Mouse (Mus musculus): Measurements from ENCODE around the gene Pakap.

Pakap gene

DNA sequence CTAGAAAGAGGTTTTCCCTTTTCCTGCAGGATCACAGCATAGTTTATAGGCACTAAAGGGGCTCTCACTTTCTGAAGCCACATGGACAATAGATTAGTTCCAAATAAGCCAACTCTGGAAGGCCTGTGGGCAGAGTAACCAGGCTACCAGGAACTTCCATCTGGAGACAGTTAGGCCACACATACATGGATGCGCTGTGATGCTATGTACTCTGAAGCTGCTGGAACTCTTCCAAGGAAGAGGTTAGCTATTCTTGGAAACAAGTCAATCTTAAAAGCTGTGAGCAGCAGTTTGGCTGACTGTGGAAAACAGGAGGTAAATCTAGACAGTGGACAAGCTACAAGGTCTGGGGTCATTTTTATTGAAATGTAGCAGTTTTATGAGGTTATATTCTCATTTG, 196.4 kb downstream of the Pakap start:
- no peak for DNase-seq (ENCODE audit: low spot score)

GRCm38 (mm10) chr4:57764926-57765325, 196.9 kb downstream of the Pakap start:
- no peak for DNase-seq (ENCODE audit: low spot score)

- no peak for DNase-seq (ENCODE audit: low spot score)
These were observed 197.8 kb downstream of the Pakap start for GRCm38 (mm10) chr4:57765806-57766205.

DNA sequence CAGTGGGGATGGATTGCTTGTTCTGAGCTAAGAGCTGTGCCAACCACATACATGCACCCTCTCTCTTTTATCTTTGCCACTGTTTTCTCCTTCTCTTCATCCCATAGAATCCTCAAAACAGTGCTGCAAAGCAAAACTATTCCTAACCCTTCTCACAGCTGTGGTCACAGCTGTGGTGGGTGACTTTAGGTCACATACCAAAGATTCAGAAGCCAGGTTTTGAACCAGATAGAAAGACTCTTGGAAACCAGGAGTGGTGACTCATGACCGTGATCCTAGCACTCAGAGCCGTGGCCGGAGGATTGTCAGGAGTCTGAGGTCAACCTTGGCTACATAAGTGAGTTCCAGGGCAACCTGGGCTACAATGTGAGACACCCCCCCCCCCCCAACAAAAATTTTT, 201.0 kb downstream of the Pakap start:
- no peak for DNase-seq (ENCODE audit: low spot score)

DNA sequence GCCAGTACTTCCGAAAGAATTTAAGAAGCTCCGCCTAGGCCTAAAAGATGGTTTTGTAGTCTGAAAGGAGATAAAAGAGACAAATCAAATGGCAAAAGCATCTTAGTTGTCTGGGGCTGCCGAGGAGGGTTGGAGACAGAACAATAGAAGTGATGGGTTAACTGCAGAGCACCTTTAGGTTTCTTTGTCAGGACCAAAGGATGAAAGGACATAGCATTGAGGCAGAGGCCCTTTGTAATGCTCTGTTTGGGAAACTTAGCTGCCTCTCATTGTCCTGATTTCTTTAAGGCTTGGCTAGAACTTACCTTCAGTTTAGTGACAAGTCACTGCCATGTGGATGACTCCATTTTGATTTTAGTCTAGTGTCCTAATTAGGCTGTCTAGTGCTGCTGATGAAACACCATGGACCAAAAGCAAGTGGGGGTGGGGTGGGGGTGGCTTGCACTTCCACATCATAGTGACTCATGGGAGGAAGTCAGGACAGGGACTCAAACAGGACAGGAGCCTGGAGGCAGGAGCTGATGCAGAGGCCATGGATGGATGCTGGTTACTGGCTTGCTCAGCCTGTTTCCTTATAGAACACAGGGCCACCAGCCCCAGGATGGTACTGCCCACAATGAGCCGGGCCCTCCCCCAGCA, 202.3 kb downstream of the Pakap start:
- no peak for DNase-seq (ENCODE audit: low spot score)

- DNase-seq (ENCODE audit: low spot score), result no peak
These were observed 203.7 kb downstream of the Pakap start for GRCm38 (mm10) chr4:57771558-57772219.

DNA sequence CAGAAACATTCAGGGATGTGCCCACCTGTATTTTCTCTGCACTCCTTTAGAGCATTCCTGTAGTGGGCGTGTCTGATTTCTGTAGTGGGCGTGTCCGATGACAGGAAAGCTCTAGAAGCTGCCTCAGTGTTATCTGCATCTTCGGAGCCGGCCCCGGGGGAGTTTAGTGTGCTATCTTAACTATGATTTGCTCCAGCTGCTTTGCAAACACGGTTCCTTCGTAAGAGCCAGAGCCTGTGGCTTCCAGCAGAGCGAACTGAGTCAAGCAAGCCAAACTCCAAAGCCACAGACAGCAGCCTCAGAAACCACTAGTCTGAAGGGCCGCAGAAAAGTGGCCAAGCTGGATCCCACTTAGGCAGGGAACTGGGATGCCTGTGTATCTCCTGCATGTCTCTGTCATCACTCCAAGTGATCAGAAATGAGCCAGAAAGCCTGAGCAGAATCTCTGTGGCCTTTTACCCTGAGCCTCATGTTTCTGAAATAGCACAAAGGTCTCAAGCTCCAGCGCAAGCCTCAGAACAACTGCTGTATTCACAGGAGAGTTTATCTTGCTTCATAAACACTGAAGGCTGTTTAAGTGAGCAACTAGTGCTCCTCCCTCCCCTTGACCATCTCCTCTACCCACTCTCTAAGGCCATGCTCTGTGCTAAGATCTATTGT, 205.0 kb downstream of the Pakap start:
- no peak for DNase-seq (ENCODE audit: low spot score)

- DNase-seq (ENCODE audit: low spot score), result no peak
These were observed 206.5 kb downstream of the Pakap start for GRCm38 (mm10) chr4:57774517-57774916.

DNA sequence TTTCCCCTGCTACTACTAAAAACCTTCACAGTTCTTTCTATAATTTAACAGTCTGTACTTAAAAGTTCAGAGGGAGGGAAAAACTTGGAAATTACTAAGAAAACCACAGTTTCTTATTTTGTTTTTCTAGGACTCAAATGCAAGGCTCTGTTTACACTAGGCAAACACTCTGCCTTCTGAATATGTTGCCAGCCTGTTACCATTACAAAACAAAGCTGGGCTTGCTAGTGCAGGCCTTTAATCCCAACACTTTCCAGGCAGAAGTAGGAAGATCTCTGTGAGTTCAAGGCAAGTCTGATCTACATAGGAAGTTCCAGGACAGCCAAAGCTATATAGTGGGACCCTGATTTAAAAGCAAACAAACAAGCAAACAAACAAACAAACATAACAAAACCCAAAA, 207.6 kb downstream of the Pakap start:
- no peak for DNase-seq (ENCODE audit: low spot score)

GRCm38 (mm10) chr4:57780403-57780802, 212.4 kb downstream of the Pakap start:
- no peak for DNase-seq (ENCODE audit: low spot score)

DNA sequence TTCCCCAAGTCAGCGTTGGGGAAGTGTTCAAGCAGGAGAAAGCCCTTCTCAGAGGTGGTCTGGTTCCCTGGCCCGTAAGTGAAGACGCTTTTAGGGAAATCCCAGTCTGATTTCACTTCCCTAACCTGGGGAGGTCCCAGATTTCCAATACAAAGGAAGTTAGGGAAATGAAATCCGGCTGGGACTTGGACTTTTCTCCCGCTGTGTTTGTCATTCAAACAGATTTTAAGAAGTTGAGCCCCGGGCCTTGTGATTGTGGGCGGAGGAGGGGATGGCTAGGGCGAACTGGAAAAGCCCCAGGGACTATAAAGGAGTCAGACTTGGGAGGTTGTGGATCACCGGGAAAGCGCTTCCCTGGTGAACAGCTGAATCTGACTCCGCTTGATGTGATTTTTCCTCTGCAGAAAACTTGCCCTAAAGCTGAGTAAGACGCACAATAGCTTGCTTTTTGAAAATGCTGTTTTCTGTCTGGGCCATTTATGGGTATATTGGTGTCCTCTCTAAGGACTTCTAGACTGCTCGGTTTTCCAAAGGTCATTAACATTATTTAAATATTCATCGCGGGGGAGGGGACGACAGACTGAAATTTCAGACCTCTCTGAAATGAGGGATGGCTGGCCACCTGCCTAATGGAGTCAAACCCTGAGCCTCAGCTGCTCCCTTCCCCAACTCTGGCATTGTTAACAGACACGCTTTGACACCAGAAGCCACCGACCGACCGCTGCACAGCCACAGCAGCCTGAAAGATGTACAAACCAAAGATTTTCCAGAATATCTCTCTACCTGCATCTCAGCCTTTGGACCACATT, 213.1 kb downstream of the Pakap start:
- no peak for DNase-seq (ENCODE audit: low spot score)

- DNase-seq (ENCODE audit: low spot score), result no peak
These were observed 214.0 kb downstream of the Pakap start for GRCm38 (mm10) chr4:57781994-57782393.

GRCm38 (mm10) chr4:57782549-57783390, 214.8 kb downstream of the Pakap start:
- no peak for DNase-seq (ENCODE audit: low spot score)

DNA sequence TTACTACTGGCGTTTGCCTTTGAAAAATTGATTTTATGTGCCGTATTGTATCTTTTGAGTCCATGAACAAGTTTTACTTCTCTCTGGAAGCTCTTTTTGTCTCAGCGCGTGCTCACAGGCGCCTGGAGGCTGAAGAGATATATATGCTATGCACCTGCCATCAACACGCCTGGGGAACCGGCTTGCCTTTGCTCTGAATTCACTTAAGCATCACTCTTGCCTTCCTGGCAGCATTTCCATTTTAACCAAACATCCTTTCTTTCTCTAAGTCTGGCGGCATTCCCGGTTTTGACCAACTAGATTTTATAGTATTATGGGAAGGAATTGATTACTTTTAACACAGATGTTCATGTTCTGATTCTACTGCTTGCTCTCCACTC, 215.4 kb downstream of the Pakap start:
- DNase-seq (ENCODE audit: low spot score), result no peak

- no peak for DNase-seq (ENCODE audit: low spot score)
These were observed 216.0 kb downstream of the Pakap start for GRCm38 (mm10) chr4:57783853-57784600.

GRCm38 (mm10) chr4:57788709-57789108, 220.7 kb downstream of the Pakap start:
- no peak for DNase-seq (ENCODE audit: low spot score)

GRCm38 (mm10) chr4:57789118-57789517, 221.1 kb downstream of the Pakap start:
- no peak for DNase-seq (ENCODE audit: low spot score)

GRCm38 (mm10) chr4:57793989-57794388, 226.0 kb downstream of the Pakap start:
- DNase-seq (ENCODE audit: low spot score), result no peak

GRCm38 (mm10) chr4:57794547-57794946, 226.6 kb downstream of the Pakap start:
- DNase-seq (ENCODE audit: low spot score), result no peak

- no peak for DNase-seq (ENCODE audit: low spot score)
These were observed 229.7 kb downstream of the Pakap start for GRCm38 (mm10) chr4:57797548-57798285.
